9 mouse cellular contexts compared by ENCODE assay signal in the genomic region with DNA sequence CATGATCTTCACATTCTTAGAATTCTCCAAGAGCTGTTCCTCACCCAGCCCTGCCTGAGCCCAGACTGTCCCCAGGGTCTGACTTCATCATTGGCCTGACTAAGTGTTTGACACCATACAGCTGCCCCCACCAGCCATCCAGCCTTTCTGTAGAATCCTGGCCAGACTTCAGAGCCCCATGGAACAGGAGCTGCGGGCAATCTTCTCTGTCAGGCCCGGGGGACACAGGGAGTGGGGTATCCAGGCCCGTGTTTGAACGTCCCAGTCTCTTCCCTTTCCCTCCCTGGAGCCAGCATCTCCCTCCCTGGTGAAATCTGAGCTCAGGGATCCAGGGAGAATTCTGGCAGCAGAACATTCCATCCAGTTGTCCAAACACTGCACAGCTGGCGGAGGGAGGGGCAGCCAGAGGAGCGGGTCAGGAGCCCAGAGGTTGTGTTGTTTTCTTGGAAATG. TPM values are rescaled to one million over a fixed set of nuclear protein-coding genes. Genes with fewer than 3 reads are reported as not detected.
DNase-seq lines count a peak whose midpoint lies in the region; ATAC-seq lines count a peak whose summit lies in the region.
"Had no signal": no experiment of that assay in that cellular context is flagged by ENCODE, and none has a peak within 500 bp of the region (broad histone marks: within the 10 kb centered on the region; RNA-seq: fewer than 3 reads in every experiment).

No protein-coding gene starts in this region.

- H3K27me3 ChIP-seq in forebrain, embryonic 10.5 days (ENCODE audit: poor library complexity, severe bottlenecking) = peaks cover 16% of the 10 kb centered on the region
- no peaks in the 10 kb centered on the region for H3K27me3 ChIP-seq in forebrain, embryonic 14.5 days (replicated peaks; ENCODE audit: control insufficient read depth, insufficient read depth, low read length)
- H3K27me3 ChIP-seq in intestine, embryonic 14.5 days (replicated peaks; ENCODE audit: control insufficient read depth, insufficient read depth, low read length) = no peaks in the 10 kb centered on the region

- H3K9ac ChIP-seq in forebrain, embryonic 14.5 days (ENCODE audit: low read length) = no peak overlapping the region
- 0 out of 2 replicates have a peak overlapping the region, but pooled peaks have one; percentile 22 for H3K9ac ChIP-seq in intestine, embryonic 14.5 days (ENCODE audit: low read length)

- no peaks in the 10 kb centered on the region for H3K9me3 ChIP-seq in forebrain, embryonic 10.5 days
- H3K9me3 ChIP-seq in forebrain, embryonic 14.5 days (replicated peaks; ENCODE audit: control insufficient read depth, low read length) = no peaks in the 10 kb centered on the region
- H3K9me3 ChIP-seq in intestine, embryonic 14.5 days (ENCODE audit: control insufficient read depth, low read length) = no peaks in the 10 kb centered on the region

- ATAC-seq in forebrain, embryonic 14.5 days = no peak
- ATAC-seq in intestine, embryonic 14.5 days (replicated peaks; ENCODE audit: low FRiP score, low TSS enrichment, low read depth) = peak; percentile 58
- no peak for ATAC-seq in CD4-positive, CD25-positive, alpha-beta regulatory T cell, adult 4 months

- intact Hi-C loops in left cerebral cortex, postnatal 36 days (cut with DNase I) = no loop called here

- no peaks in the 10 kb centered on the region for H3K36me3 ChIP-seq in forebrain, embryonic 10.5 days (replicated peaks)
- H3K36me3 ChIP-seq in forebrain, embryonic 14.5 days (ENCODE audit: control insufficient read depth, insufficient read depth, low read length) = no peaks in the 10 kb centered on the region
- H3K36me3 ChIP-seq in intestine, embryonic 14.5 days (ENCODE audit: control insufficient read depth, insufficient read depth, low read length) = no peaks in the 10 kb centered on the region

- peak overlapping the region; percentile 81 for H3K27ac ChIP-seq in forebrain, embryonic 10.5 days
- H3K27ac ChIP-seq in forebrain, embryonic 14.5 days (ENCODE audit: low read depth, low read length) = no peak overlapping the region
- peak overlapping the region; percentile 91 for H3K27ac ChIP-seq in intestine, embryonic 14.5 days (ENCODE audit: low read depth)

- WGBS in forebrain, embryonic 10.5 days = 43% methylated on average over 6 of the region's 6 CpGs
- whole genome bisulfite sequencing in forebrain, embryonic 14.5 days = 52% methylated on average over 6 of the region's 6 CpGs
- 12% methylated on average over 6 of the region's 6 CpGs for WGBS in intestine, embryonic 14.5 days

- no peak overlapping the region for H3K4me2 ChIP-seq in forebrain, embryonic 14.5 days (ENCODE audit: low read length)
- H3K4me2 ChIP-seq in intestine, embryonic 14.5 days (ENCODE audit: low read length) = 0 out of 2 replicates have a peak overlapping the region, but pooled peaks have one; percentile 0

- H3K4me3 ChIP-seq in forebrain, embryonic 10.5 days = no peak overlapping the region
- no peak overlapping the region for H3K4me3 ChIP-seq in forebrain, embryonic 14.5 days (ENCODE audit: low read depth, low read length)
- H3K4me3 ChIP-seq in intestine, embryonic 14.5 days (ENCODE audit: low read depth, low read length) = no peak overlapping the region

- DNase-seq in forebrain, embryonic 10.5 days (ENCODE audit: extremely low spot score, low spot score) = peak; percentile 43
- no peak for DNase-seq in forebrain, embryonic 14.5 days (ENCODE audit: low spot score)
- DNase-seq in gastrocnemius, adult 18-20 months (ENCODE audit: low spot score) = peak; percentile 81
- DNase-seq in intestine, embryonic 14.5 days (ENCODE audit: low spot score) = peak; percentile 74
- peak; percentile 83 for DNase-seq in lung, postnatal 10 days
- no peak for DNase-seq in layer of hippocampus, postnatal 14 days (ENCODE audit: low spot score in 2 of 2)
- DNase-seq in left cerebral cortex, postnatal 36 days (ENCODE audit: low spot score in 2 of 2) = no peak

- peaks cover 42% of the 10 kb centered on the region for H3K4me1 ChIP-seq in forebrain, embryonic 10.5 days
- peaks cover 2% of the 10 kb centered on the region; the same call in 1 of the 2 replicates for H3K4me1 ChIP-seq in forebrain, embryonic 14.5 days (ENCODE audit: control insufficient read depth, insufficient read depth, low read length)
- peaks cover 42% of the 10 kb centered on the region for H3K4me1 ChIP-seq in intestine, embryonic 14.5 days (replicated peaks; ENCODE audit: control insufficient read depth, insufficient read depth, low read length)

RNA-seq across cellular contexts. Expression of a gene that starts 11.4 kb away (rescaled TPM):
- 39.3 and 39.8 TPM in 2 replicates for polyA plus RNA-seq in forebrain, embryonic 10.5 days (2016; fragmentation: Nextera tagmentation; extraction: Ambion mirVana)
- polyA plus RNA-seq in forebrain, embryonic 14.5 days (2014; fragmentation: Nextera tagmentation; extraction: Ambion mirVana) = 20.6 and 21.5 TPM in 2 replicates
- total RNA-seq in gastrocnemius, adult 18-20 months (2021) = 1 to 10 TPM; 3.0 to 4.5 TPM
- polyA plus RNA-seq in intestine, embryonic 14.5 days (2014; fragmentation: Nextera tagmentation; extraction: Ambion mirVana) = 30.0 and 32.7 TPM in 2 replicates
- total RNA-seq in layer of hippocampus, postnatal 14 days (2021) = 10 to 100 TPM in 1 of 2 experiments, 1 to 10 TPM in 1; 8.9 to 12.8 TPM
- 1 to 10 TPM; 8.5 to 9.9 TPM for total RNA-seq in left cerebral cortex, postnatal 36 days (2021)
- not detected for polyA plus RNA-seq in CD4-positive, CD25-positive, alpha-beta regulatory T cell, adult 4 months (2017; shearing (Covaris generic))

RNA-seq across cellular contexts. Expression of a gene that starts 11.4 kb away (rescaled TPM):
- polyA plus RNA-seq in forebrain, embryonic 10.5 days (2016; fragmentation: Nextera tagmentation; extraction: Ambion mirVana) = 2.1 and 2.3 TPM in 2 replicates
- 1.1 and 1.4 TPM in 2 replicates for polyA plus RNA-seq in forebrain, embryonic 14.5 days (2014; fragmentation: Nextera tagmentation; extraction: Ambion mirVana)
- under 1 TPM; 0.11 to 0.24 TPM for total RNA-seq in gastrocnemius, adult 18-20 months (2021)
- polyA plus RNA-seq in intestine, embryonic 14.5 days (2014; fragmentation: Nextera tagmentation; extraction: Ambion mirVana) = 0.55 and 0.64 TPM in 2 replicates
- 1 to 10 TPM in 1 of 2 experiments, under 1 TPM in 1; 0.97 to 1.1 TPM for total RNA-seq in layer of hippocampus, postnatal 14 days (2021)
- total RNA-seq in left cerebral cortex, postnatal 36 days (2021) = 1 to 10 TPM; 1.0 to 1.2 TPM
- polyA plus RNA-seq in CD4-positive, CD25-positive, alpha-beta regulatory T cell, adult 4 months (2017; shearing (Covaris generic)) = under 1 TPM; 0.29 to 0.31 TPM
- total RNA-seq: hematopoietic stem cell, adult 5-6 weeks had no signal

RNA-seq across cellular contexts. Expression of a gene that starts 28.5 kb away (rescaled TPM):
- 4.6 and 5.5 TPM in 2 replicates for polyA plus RNA-seq in forebrain, embryonic 10.5 days (2016; fragmentation: Nextera tagmentation; extraction: Ambion mirVana)
- polyA plus RNA-seq in forebrain, embryonic 14.5 days (2014; fragmentation: Nextera tagmentation; extraction: Ambion mirVana) = 9.6 and 12.5 TPM in 2 replicates
- 1 to 10 TPM; 2.2 to 5.7 TPM for total RNA-seq in gastrocnemius, adult 18-20 months (2021)
- polyA plus RNA-seq in intestine, embryonic 14.5 days (2014; fragmentation: Nextera tagmentation; extraction: Ambion mirVana) = 8.4 and 11.5 TPM in 2 replicates
- 10 to 100 TPM; 34.3 to 36.8 TPM for total RNA-seq in layer of hippocampus, postnatal 14 days (2021)
- total RNA-seq in left cerebral cortex, postnatal 36 days (2021) = 10 to 100 TPM; 26.1 to 29.6 TPM
- polyA plus RNA-seq in CD4-positive, CD25-positive, alpha-beta regulatory T cell, adult 4 months (2017; shearing (Covaris generic)) = not detected

RNA-seq across cellular contexts. Expression of a gene that starts 32.5 kb away (rescaled TPM):
- 1,226 and 1,339 TPM in 2 replicates for polyA plus RNA-seq in forebrain, embryonic 10.5 days (2016; fragmentation: Nextera tagmentation; extraction: Ambion mirVana)
- polyA plus RNA-seq in forebrain, embryonic 14.5 days (2014; fragmentation: Nextera tagmentation; extraction: Ambion mirVana) = 1,442 and 1,550 TPM in 2 replicates
- 1,000 to 10,000 TPM; 2,098 to 2,234 TPM for total RNA-seq in gastrocnemius, adult 18-20 months (2021)
- polyA plus RNA-seq in intestine, embryonic 14.5 days (2014; fragmentation: Nextera tagmentation; extraction: Ambion mirVana) = 1,450 and 1,529 TPM in 2 replicates
- 1,000 to 10,000 TPM; 2,325 to 2,371 TPM for total RNA-seq in layer of hippocampus, postnatal 14 days (2021)
- 1,000 to 10,000 TPM; 2,116 to 2,547 TPM for total RNA-seq in left cerebral cortex, postnatal 36 days (2021)
- polyA plus RNA-seq in CD4-positive, CD25-positive, alpha-beta regulatory T cell, adult 4 months (2017; shearing (Covaris generic)) = 1,000 to 10,000 TPM; 2,170 to 2,387 TPM

Comparison
In these comparisons a context has a peak if more than half of its experiments do, and no peak if none do; other contexts are left out.
1. DNase-seq: peak in forebrain, embryonic 10.5 days (single experiment), gastrocnemius, adult 18-20 months (single experiment), intestine, embryonic 14.5 days (single experiment) and lung, postnatal 10 days (single experiment); none in forebrain, embryonic 14.5 days (single experiment), layer of hippocampus, postnatal 14 days (0 of 2) and left cerebral cortex, postnatal 36 days (0 of 2).
2. RNA of a gene that starts 11.4 kb away (polyA plus RNA-seq): 39.3 to 39.8 TPM in forebrain, embryonic 10.5 days, 30.0 to 32.7 TPM in intestine, embryonic 14.5 days and 20.6 to 21.5 TPM in forebrain, embryonic 14.5 days; not detected in CD4-positive, CD25-positive, alpha-beta regulatory T cell, adult 4 months; every median in the first group is over 10 times any median in the second.